Mouse (Mus musculus): Measurements from ENCODE around the gene Cacna1s.

The Cacna1s gene

GRCm38 (mm10) chr1:136137071-136137531 lies 84.6 kb downstream of the Cacna1s start:
- in situ Hi-C loops (cut with MseI, MboI) = no loop called here

- in situ Hi-C loops (cut with MseI, MboI) = no loop called here
These were observed 85.0 kb downstream of the Cacna1s start for GRCm38 (mm10) chr1:136137575-136137974.

GRCm38 (mm10) chr1:136138191-136138830 lies 85.8 kb downstream of the Cacna1s start:
- in situ Hi-C loops (cut with MseI, MboI) = no loop called here

DNA sequence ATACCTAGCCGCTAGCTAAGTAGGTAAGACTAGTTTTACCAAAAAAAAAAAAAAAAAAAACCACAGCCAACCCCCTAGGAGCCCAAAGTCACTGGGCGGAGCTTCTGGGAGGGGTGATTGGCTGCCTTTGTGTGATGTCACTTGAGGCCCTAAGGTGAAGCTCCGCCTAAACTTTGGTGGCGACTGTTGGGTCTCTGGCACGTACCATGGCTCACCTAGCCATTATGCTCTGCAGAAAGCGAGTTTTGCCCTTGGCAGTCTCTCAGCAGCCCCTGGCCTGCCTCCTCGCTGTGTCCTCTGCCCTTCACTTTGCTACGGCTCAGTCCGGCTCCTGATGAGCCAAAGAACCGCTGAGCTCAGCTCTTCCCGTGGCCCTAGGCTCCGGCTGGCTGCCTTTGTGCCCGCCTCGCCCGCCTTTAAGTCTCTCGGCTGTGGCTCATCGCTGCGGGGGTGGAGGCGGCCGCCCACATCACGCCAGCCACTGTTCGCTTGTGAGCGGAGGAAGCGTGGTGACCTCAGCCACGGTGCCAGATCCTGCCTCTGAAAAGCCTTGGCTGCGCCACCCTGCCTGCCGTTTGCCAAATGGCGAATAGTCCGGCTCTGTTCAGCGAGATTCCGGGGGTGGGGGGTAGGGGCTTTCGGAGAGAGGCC lies 87.6 kb downstream of the Cacna1s start:
- in situ Hi-C loops (cut with MseI, MboI) = no loop called here

DNA sequence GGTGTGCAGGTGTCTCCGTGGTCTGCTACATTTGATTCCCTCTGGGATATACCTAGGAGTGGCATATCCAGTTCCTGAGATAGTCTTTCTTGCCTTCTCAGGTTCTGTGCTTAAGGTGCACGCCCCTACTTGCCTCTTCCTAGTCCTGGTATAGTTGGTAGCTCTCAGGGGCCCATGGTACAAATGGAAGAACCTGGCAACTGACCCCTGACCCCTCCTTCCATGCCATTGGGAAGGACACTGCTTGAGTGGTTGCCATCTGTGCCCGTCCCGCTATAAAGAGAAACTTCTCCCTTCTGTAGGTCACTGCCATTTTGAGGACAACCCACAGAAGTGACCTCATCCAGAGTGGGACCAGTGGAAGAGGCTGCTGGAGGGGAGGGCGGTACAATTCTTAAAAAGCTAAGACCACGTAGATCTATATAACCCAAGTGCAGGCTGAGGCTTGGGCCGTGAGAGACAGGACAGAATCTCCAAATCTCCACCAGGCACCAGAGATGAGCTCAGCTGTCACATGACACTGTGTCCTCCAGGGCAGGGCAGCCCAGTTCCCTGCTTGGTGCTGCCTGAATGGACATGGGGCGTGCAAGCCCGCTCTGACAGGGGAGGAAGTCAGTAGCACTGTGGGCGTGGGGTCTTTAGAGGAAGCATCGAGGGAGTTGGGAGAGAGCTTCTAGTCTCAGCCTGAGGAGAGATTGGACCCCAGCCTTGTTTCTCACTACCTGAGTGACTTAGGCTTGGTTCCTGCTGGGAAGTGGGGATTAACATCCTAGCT lies 88.8 kb downstream of the Cacna1s start:
- in situ Hi-C loops (cut with MseI, MboI) = no loop called here

GRCm38 (mm10) chr1:136142336-136142735 lies 89.8 kb downstream of the Cacna1s start:
- in situ Hi-C loops (cut with MseI, MboI) = no loop called here

GRCm38 (mm10) chr1:136143514-136143913 lies 91.0 kb downstream of the Cacna1s start:
- in situ Hi-C loops (cut with MseI, MboI) = no loop called here

GRCm38 (mm10) chr1:136149702-136150101 lies 97.2 kb downstream of the Cacna1s start:
- in situ Hi-C loops (cut with MseI, MboI) = no loop called here

GRCm38 (mm10) chr1:136151371-136151770 lies 98.8 kb downstream of the Cacna1s start:
- in situ Hi-C loops (cut with MseI, MboI) = no loop called here

- in situ Hi-C loops (cut with MseI, MboI) = no loop called here
These were observed 103.8 kb downstream of the Cacna1s start for GRCm38 (mm10) chr1:136156304-136156703.

DNA sequence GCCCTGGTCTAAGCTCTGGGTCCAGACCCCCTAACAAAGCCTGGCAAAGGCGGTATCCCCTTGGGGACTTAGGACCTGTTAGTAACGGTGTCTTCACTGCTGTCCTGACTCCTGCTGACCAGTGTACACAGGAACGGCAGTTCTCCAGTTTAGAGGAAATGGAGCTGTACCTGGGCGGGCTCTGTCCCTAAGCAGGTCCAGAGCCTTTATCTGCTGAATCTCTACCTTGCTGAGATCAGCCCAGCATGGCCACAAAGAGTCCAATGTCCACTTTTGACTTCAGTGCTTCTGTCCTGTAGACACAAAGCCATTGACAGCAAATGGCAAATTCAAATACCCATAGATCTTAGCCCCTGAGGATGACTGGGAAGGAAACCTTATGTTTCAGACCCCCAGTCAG lies 104.4 kb downstream of the Cacna1s start:
- in situ Hi-C loops (cut with MseI, MboI) = no loop called here

GRCm38 (mm10) chr1:136159830-136160229 lies 107.3 kb downstream of the Cacna1s start:
- in situ Hi-C loops (cut with MseI, MboI) = no loop called here

DNA sequence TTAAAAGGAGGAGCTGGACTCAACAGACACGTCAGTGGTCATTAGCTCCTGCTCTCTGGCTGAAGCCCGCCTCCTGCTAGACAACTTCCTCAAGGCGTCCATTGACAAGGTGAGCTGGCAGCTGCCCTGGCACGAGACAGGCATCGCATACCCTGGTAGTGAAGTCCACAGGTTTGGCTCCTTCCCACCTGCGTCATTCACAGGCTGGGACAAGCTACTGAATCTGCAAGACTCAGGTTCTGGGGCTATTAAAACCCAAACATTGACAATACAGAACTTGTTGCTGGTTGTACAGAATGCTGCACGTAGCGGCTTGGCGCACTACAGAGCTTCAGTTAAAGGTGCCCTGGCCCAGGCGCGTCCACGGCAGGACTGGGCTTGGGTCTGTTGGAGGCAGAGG lies 107.7 kb downstream of the Cacna1s start:
- in situ Hi-C loops (cut with MseI, MboI) = no loop called here

DNA sequence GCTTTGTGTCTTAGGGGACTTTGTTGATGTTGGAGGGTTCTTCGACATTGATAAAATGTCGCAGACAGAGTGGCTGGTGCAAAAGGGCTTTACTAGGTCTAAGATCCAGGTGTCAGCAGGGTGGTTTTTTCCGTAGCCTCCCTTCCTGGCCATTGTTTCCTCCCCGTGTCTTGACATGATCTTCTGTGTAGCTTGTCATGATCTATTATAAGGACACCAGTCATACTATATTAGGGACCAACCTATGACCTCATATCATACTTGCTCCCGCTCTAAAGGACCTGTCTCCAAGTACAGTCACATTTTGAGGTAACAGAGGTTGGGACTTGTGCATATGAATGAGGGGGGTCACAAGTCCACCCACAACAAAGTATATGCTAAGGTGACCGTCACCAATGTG lies 108.4 kb downstream of the Cacna1s start:
- in situ Hi-C loops (cut with MseI, MboI) = no loop called here

DNA sequence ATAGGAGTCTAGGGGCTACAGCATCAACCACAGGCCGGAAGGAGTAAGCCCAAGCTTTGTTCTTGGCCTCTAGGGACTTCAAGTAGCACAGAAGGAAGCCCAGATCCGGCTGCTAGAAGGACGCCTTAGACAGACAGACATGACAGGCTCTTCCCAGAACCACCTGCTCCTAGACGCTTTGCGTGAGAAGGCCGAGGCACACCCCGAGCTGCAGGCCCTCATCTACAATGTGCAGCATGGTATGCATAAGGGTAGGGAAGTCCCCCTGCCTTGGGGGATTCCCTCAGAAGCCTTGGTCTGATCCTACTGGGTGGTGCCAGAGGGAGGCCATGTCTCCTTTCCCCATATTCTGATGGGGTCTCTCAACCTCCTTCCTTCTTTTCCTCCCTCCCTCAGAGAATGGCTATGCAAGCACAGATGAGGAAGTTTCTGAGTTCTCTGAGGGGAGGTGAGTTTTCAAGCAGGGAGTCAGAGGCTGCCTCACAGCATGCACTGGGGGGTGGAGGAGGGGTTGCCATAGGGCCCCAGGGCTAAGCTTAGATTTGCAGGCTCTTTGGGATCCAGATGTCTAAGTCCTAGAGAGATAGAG lies 108.9 kb downstream of the Cacna1s start:
- in situ Hi-C loops (cut with MseI, MboI) = no loop called here

- in situ Hi-C loops (cut with MseI, MboI) = no loop called here
These were observed 112.9 kb downstream of the Cacna1s start for GRCm38 (mm10) chr1:136165436-136165835.

GRCm38 (mm10) chr1:136167657-136168056 lies 115.1 kb downstream of the Cacna1s start:
- in situ Hi-C loops (cut with MseI, MboI) = no loop called here

Data from mouse trophoblast stem cell (cell line).